Mouse (Mus musculus) intestine, postnatal 0 days (tissue): ENCODE results near the gene Hivep3. TPM values are rescaled to one million over a fixed set of nuclear protein-coding genes. Genes with fewer than 3 reads are reported as not detected.

Experiments
- ATAC-seq: fragments of 200-750 bp; cut with Nextera tagmentation; 2 replicates; pipeline ENCODE4 v1.8.0; 2017; ENCODE audit warnings: mild to moderate bottlenecking, moderate TSS enrichment, moderate library complexity
- H3K27ac ChIP-seq: fragments of 300-500 bp; sonication (generic); 2 replicates; pipeline ENCODE4 v1.5.1; 2014; ENCODE audit warnings: mild to moderate bottlenecking, low read depth, low read length, moderate library complexity
- H3K27me3 ChIP-seq: fragments of 300-500 bp; sonication (generic); replicated peaks from 2 replicates; pipeline ENCODE4 v1.6.1; 2014; ENCODE audit warnings: low read length, mixed read lengths; ENCODE audit not compliant: control insufficient read depth, insufficient read depth
- H3K36me3 ChIP-seq: fragments of 300-500 bp; sonication (generic); 2 replicates; pipeline ENCODE4 v1.6.1; 2014; ENCODE audit warnings: mild to moderate bottlenecking, moderate library complexity; ENCODE audit not compliant: control insufficient read depth, insufficient read depth
- H3K4me1 ChIP-seq: fragments of 300-500 bp; sonication (generic); replicated peaks from 2 replicates; pipeline ENCODE4 v1.6.1; 2014; ENCODE audit warnings: antibody characterized with exemption, low read length, mixed read lengths; ENCODE audit not compliant: control insufficient read depth, insufficient read depth
- H3K4me2 ChIP-seq: fragments of 300-500 bp; sonication (generic); replicated peaks from 2 replicates; pipeline ENCODE4 v1.6.1; 2014; ENCODE audit warnings: low read depth, mild to moderate bottlenecking, moderate library complexity
- H3K4me3 ChIP-seq: fragments of 300-500 bp; sonication (generic); 2 replicates; pipeline ENCODE4 v1.5.1; 2014; ENCODE audit warnings: low read depth, low read length
- H3K9ac ChIP-seq: fragments of 300-500 bp; sonication (generic); 2 replicates; pipeline ENCODE4 v1.6.1; 2014; ENCODE audit warnings: mild to moderate bottlenecking, low read depth, low read length
- H3K9me3 ChIP-seq: fragments of 300-500 bp; sonication (generic); 2 replicates; pipeline ENCODE4 v1.6.1; 2016; ENCODE audit warnings: mixed run types; ENCODE audit not compliant: control insufficient read depth
- CTCF ChIP-seq: sonication (generic); IDR thresholded peaks from 2 replicates; pipeline ENCODE4 v1.5.1; 2016; ENCODE audit warnings: low read depth, mild to moderate bottlenecking, control low read depth, antibody characterized with exemption, moderate library complexity
- WGBS: fragments of 180-500 bp; shearing (Covaris S2); extraction: QIAGEN DNeasy Blood & Tissue Kit; methylation state at CpG from one replicate; pipeline ENCODE4 v1.1.7; 2014; 5-methylcytosine and 5-hydroxymethylcytosine counted together
- polyA plus RNA-seq: library from polyadenylated mRNA; unstranded; fragments of >200 nt; fragmentation: Nextera tagmentation; extraction: Ambion mirVana; gene quantifications from 2 replicates; pipeline ENCODE4 v1.2.1, GENCODE M21; 2015

Hivep3 gene
- polyA plus RNA-seq, 1 experiment from 2014 or later, result 4.1 TPM

GRCm38 (mm10) chr4:120170387-120170936 is 436.9 kb downstream of the Hivep3 start:
- Histone ChIP-seq H3K9ac (no peak overlapping the region), H3K27me3 (no peaks in the 10 kb centered on the region), H3K4me3 (no peak overlapping the region), H3K4me2 (no peak overlapping the region), H3K4me1 (peaks cover 20% of the 10 kb centered on the region), H3K27ac (peak overlapping the region; percentile 57; the same call in 1 of the 2 replicates), H3K36me3 (no peaks in the 10 kb centered on the region), H3K9me3 (no peaks in the 10 kb centered on the region)
- WGBS, result 22% methylated on average over 9 of the region's 9 CpGs
- ATAC-seq, result peak; percentile 85
- TF ChIP-seq CTCF, result no peak

- Histone ChIP-seq H3K4me1 (peaks cover 14% of the 10 kb centered on the region), H3K9ac (no peak overlapping the region), H3K27me3 (no peaks in the 10 kb centered on the region), H3K4me2 (no peak overlapping the region), H3K27ac (no peak overlapping the region), H3K4me3 (no peak overlapping the region), H3K9me3 (no peaks in the 10 kb centered on the region), H3K36me3 (no peaks in the 10 kb centered on the region)
- no peak for ATAC-seq
- TF ChIP-seq CTCF, result no peak
- 29% methylated on average over 7 of the region's 7 CpGs for WGBS
Measured at GRCm38 (mm10) chr4:120172050-120172684, 438.6 kb downstream of the Hivep3 start.

- H3K4me1 ChIP-seq, result no peaks in the 10 kb centered on the region; the same call in 1 of the 2 replicates
- H3K9ac ChIP-seq, result no peak overlapping the region
- TF ChIP-seq CTCF, result no peak
- no peak overlapping the region for H3K4me2 ChIP-seq
- H3K36me3 ChIP-seq, result no peaks in the 10 kb centered on the region
- whole genome bisulfite sequencing, result 45% methylated on average over 4 of the region's 4 CpGs
- ATAC-seq, result peak; percentile 75
- no peaks in the 10 kb centered on the region for H3K9me3 ChIP-seq
- H3K4me3 ChIP-seq, result no peak overlapping the region
- no peak overlapping the region for H3K27ac ChIP-seq
- no peaks in the 10 kb centered on the region for H3K27me3 ChIP-seq
Measured at GRCm38 (mm10) chr4:120179123-120179522, 445.5 kb downstream of the Hivep3 start.

GRCm38 (mm10) chr4:120180535-120180934 is 447.0 kb downstream of the Hivep3 start:
- no peaks in the 10 kb centered on the region for H3K27me3 ChIP-seq
- H3K36me3 ChIP-seq, result no peaks in the 10 kb centered on the region
- ATAC-seq, result peak; percentile 45
- peak; percentile 51 for TF ChIP-seq CTCF
- peaks cover 7% of the 10 kb centered on the region; the same call in 1 of the 2 replicates for H3K4me1 ChIP-seq
- no peak overlapping the region for H3K4me3 ChIP-seq
- H3K27ac ChIP-seq, result no peak overlapping the region
- H3K9ac ChIP-seq, result no peak overlapping the region
- no peaks in the 10 kb centered on the region for H3K9me3 ChIP-seq
- H3K4me2 ChIP-seq, result no peak overlapping the region

- ATAC-seq, result no peak
- Histone ChIP-seq H3K4me1 (peaks cover 10% of the 10 kb centered on the region; the same call in 1 of the 2 replicates), H3K27ac (no peak overlapping the region), H3K4me2 (no peak overlapping the region), H3K4me3 (no peak overlapping the region), H3K36me3 (no peaks in the 10 kb centered on the region), H3K9ac (no peak overlapping the region), H3K9me3 (no peaks in the 10 kb centered on the region), H3K27me3 (no peaks in the 10 kb centered on the region)
- WGBS, result 25% methylated on average over 5 of the region's 5 CpGs
- TF ChIP-seq CTCF, result no peak
Measured at GRCm38 (mm10) chr4:120184374-120184991, 450.9 kb downstream of the Hivep3 start.

GRCm38 (mm10) chr4:120186441-120186840 is 452.9 kb downstream of the Hivep3 start:
- no peak for TF ChIP-seq CTCF
- no peak overlapping the region for H3K9ac ChIP-seq
- H3K27ac ChIP-seq, result no peak overlapping the region
- WGBS, result 87% methylated on average over 1 of the region's 1 CpGs
- no peaks in the 10 kb centered on the region for H3K27me3 ChIP-seq
- no peaks in the 10 kb centered on the region for H3K9me3 ChIP-seq
- H3K4me2 ChIP-seq, result no peak overlapping the region
- peaks cover 18% of the 10 kb centered on the region; the same call in 1 of the 2 replicates for H3K4me1 ChIP-seq
- H3K4me3 ChIP-seq, result no peak overlapping the region
- H3K36me3 ChIP-seq, result no peaks in the 10 kb centered on the region
- ATAC-seq, result no peak
